Mouse (Mus musculus): ENCODE results near the gene Tex50. TPM values are rescaled to one million over a fixed set of nuclear protein-coding genes. Genes with fewer than 3 reads are reported as not detected.
"Not testable (repeated sequence)": the region's sequence is repeated elsewhere in the genome, so short reads cannot be mapped to it uniquely, and the experiment has no call there.

The Tex50 gene
- polyA plus RNA-seq (2015; fragmentation: Nextera tagmentation; extraction: Ambion mirVana) = 0.27 and 0.32 TPM in 2 replicates

DNA sequence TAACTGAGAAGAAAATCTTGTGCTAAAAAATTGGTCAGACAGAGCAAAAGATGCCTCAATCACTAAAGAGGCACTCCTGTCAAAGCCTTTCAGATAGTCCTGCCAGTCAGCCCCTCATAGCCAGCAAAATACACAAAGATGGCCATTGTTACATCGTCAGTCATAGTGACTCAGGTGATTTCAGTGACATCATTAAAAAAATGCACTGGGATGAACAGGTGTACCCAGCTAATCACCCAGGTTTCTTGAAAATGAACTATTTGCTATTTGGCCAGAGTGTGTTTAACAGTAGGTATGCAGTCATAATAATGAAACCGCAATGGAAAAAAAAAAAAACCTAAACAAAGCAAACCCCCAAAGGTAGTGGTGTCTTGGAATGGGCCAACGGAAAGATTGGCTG, at the start of gene Tex50:
TSS of gene Tex50 (minus strand) at position 101 of the 400 bp plus-strand sequence.
- Histone ChIP-seq H3K9ac (no peak within 1 kb of the TSS), H3K27ac (no peak within 1 kb of the TSS), H3K27me3 (no peaks in the 10 kb centered on the region), H3K9me3 (replicated peaks) (no peaks in the 10 kb centered on the region), H3K4me1 (no peaks in the 10 kb centered on the region), H3K4me2 (no peak within 1 kb of the TSS), H3K36me3 (no peaks in the 10 kb centered on the region), H3K4me3 (replicated peaks) (no peak within 1 kb of the TSS)
- WGBS = 88% methylated on average over 3 of the region's 3 CpGs
- ATAC-seq (replicated peaks; ENCODE audit: low FRiP score) = no peak

DNA sequence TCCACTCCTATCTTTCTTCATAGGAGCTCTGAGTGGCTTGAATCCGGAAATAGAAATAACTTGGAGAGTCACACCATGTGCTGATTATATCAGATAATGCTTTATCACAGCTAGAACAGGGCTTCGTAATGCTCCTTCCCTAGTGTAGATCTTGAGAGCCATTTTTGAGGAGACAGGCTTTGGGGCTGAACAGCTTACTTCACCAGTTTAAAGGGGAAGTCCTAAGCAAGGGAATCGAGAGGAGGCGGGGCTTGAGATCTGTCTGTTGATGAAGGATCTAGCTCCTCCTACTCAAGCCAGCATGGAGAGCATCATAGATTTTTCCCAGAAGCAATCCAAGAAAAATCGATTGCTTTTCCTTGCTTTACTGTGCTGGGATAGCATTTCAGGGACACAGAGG, 40.7 kb upstream of the Tex50 start:
- H3K27ac ChIP-seq = no peak overlapping the region
- no peaks in the 10 kb centered on the region for H3K36me3 ChIP-seq
- no peak overlapping the region for H3K4me3 ChIP-seq (replicated peaks)
- no peak overlapping the region for H3K4me2 ChIP-seq
- WGBS = 79% methylated on average over 5 of the region's 5 CpGs
- ATAC-seq (replicated peaks; ENCODE audit: low FRiP score) = no peak
- H3K27me3 ChIP-seq = no peaks in the 10 kb centered on the region
- H3K9me3 ChIP-seq (replicated peaks) = no peaks in the 10 kb centered on the region
- no peak overlapping the region for H3K9ac ChIP-seq
- peaks cover 6% of the 10 kb centered on the region for H3K4me1 ChIP-seq

DNA sequence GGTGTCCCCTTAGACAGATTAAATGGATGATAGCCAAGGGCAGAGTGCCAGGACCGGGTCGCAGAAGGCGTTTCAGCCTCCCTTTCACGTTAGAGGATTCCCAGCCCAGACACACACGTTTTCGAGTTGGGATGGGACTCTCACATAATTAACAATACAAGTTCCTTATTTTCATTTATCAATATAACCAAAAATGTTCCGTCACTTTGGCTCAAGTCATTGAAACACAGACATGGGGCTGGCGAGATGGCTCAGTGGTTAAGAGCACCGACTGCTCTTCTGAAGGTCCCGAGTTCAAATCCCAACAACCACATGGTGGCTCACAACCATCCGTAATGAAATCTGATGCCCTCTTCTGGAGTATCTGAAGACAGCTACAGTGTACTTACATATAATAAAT, 37.2 kb upstream of the Tex50 start:
- H3K4me1 ChIP-seq; H3K9me3 ChIP-seq (replicated peaks); H3K36me3 ChIP-seq; H3K27ac ChIP-seq; H3K9ac ChIP-seq; H3K27me3 ChIP-seq; ATAC-seq (replicated peaks; ENCODE audit: low FRiP score): not testable (repeated sequence)
- H3K4me3 ChIP-seq (replicated peaks) = peak overlapping the region; percentile 52
- 56% methylated on average over 11 of the region's 11 CpGs for WGBS
- peak overlapping the region; percentile 65 for H3K4me2 ChIP-seq

DNA sequence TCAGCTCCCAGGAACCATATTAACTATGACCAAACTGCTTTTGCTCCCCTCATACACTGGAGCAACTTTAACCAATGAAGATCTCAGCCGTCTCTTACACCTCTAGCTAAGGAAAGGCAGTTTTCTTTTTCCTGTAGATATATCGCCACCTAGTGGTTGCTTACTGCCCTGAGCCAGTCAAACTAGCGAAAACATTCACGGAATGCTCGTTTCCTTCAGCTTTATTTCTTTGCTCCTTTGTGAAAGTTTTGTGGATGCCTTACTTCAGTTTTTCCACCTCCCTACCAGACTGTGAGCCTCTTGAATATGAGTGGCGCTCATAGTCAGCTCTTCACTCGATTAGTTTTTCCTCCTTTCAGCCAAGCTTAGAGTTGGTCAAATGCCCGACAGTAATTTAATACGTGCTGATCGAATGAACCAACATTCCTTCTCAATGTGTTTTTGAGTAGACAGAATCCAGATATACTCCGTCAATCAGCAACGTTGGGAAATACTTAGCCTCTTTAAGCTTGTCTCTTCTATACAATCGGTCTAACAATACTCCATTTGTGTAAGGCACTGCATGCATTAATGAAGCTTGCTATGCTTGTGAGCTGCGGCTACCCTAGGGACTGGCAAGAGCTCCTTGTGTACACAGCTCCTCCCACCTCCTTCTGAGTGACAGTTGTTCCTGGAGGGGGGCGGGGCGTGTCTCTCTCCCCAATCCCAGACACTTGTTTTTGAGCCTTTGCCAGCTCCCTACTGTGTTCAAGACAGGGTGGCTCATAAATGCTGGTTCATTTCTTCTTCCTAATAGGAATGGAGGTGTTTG, 36.6 kb upstream of the Tex50 start:
- Histone ChIP-seq H3K27ac (peak overlapping the region; percentile 61), H3K4me3 (replicated peaks) (peak overlapping the region; percentile 52), H3K9me3 (replicated peaks) (no peaks in the 10 kb centered on the region), H3K4me1 (peaks cover 6% of the 10 kb centered on the region), H3K9ac (peak overlapping the region; percentile 50), H3K27me3 (no peaks in the 10 kb centered on the region), H3K4me2 (peak overlapping the region; percentile 65), H3K36me3 (no peaks in the 10 kb centered on the region)
- under 1% methylated on average over 16 of the region's 16 CpGs for WGBS
- peak; percentile 97 for ATAC-seq (replicated peaks; ENCODE audit: low FRiP score)

DNA sequence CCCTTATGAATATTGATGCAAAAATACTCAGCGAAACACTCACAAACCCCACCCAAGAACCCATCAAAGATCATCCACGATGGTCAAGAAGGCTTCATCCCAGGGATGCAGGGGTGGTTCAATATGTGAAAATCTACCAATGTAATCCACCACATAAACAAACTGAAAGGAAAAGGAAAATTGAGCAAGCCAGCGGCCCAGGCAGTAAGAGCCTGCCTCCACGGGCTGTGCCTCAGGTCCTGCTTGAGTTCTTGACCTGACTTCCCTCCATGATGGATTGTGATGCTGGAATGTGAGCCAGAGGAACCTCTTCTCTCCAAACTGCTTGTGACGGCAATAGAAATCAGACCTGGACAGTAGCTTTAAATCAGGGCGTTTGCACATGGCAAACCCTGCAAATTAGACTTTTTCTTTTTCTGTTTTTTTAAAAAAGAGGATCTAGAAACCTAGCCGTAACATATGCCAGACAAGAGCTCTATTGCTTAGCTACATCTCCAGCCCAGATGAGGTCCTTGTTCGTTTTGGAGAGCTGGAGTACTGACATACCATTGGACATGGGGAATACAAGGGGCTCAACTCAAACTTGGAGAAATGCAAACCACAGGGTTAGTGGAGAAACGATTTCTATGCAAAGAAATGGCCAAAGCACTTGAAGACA, 31.3 kb upstream of the Tex50 start:
- Histone ChIP-seq H3K27ac (no peak overlapping the region), H3K36me3 (no peaks in the 10 kb centered on the region), H3K4me2 (no peak overlapping the region), H3K4me3 (replicated peaks) (no peak overlapping the region), H3K9me3 (replicated peaks) (no peaks in the 10 kb centered on the region), H3K4me1 (0 out of 2 replicates have a peak, but pooled peaks cover 3% of the 10 kb centered on the region), H3K9ac (no peak overlapping the region), H3K27me3 (no peaks in the 10 kb centered on the region)
- no peak for ATAC-seq (replicated peaks; ENCODE audit: low FRiP score)
- 73% methylated on average over 9 of the region's 9 CpGs for WGBS

DNA sequence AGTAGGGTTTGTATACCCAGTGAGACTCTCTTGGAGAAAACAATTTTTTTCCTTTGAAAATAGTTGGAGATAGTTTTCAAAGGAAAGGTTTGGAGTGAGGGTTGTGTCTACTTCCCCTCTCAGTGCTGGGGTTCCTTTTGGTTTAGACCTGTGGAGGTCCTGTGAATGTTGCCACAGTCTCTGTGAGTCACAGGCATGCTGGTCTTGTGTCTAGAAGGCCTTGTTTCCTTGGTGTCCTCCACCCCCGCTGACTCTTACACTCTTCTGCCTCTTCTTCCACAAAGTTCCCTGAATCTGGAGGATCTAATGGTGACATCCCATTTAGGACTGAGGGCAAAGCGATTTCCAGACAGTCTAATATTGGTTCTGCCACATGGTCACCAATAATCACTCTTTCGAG, 26.3 kb upstream of the Tex50 start:
- no peaks in the 10 kb centered on the region for H3K36me3 ChIP-seq
- H3K9me3 ChIP-seq (replicated peaks) = no peaks in the 10 kb centered on the region
- H3K27me3 ChIP-seq = no peaks in the 10 kb centered on the region
- H3K9ac ChIP-seq = no peak overlapping the region
- H3K4me3 ChIP-seq (replicated peaks) = no peak overlapping the region
- WGBS = 85% methylated on average over 3 of the region's 3 CpGs
- no peak overlapping the region for H3K4me2 ChIP-seq
- no peaks in the 10 kb centered on the region for H3K4me1 ChIP-seq
- no peak overlapping the region for H3K27ac ChIP-seq
- ATAC-seq (replicated peaks; ENCODE audit: low FRiP score) = no peak

DNA sequence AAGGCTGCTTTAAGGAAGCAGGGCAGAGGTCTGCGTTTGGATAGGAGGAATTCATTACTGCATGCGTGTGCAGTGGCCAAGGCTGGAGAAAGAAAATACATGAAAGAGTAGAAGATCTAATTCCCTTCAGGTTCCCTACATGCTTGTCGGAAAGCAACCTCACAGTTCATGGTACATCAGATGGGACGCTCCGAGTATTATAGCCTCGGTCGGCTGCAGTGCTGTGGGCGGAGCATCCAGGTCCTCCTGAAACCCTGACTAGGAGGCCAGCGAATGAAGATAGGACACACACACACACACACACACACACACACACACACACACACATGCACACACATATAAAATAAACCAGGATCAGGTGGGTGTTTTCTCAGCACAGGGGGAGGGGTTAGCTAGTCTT, 24.6 kb upstream of the Tex50 start:
- no peaks in the 10 kb centered on the region for H3K27me3 ChIP-seq
- no peak overlapping the region for H3K9ac ChIP-seq
- H3K4me3 ChIP-seq (replicated peaks) = 0 out of 2 replicates have a peak overlapping the region, but pooled peaks have one; percentile 12
- H3K27ac ChIP-seq = no peak overlapping the region
- 41% methylated on average over 9 of the region's 9 CpGs for WGBS
- peak overlapping the region; percentile 51 for H3K4me2 ChIP-seq
- ATAC-seq (replicated peaks; ENCODE audit: low FRiP score) = no peak
- H3K36me3 ChIP-seq = no peaks in the 10 kb centered on the region
- no peaks in the 10 kb centered on the region for H3K4me1 ChIP-seq
- H3K9me3 ChIP-seq (replicated peaks) = no peaks in the 10 kb centered on the region

DNA sequence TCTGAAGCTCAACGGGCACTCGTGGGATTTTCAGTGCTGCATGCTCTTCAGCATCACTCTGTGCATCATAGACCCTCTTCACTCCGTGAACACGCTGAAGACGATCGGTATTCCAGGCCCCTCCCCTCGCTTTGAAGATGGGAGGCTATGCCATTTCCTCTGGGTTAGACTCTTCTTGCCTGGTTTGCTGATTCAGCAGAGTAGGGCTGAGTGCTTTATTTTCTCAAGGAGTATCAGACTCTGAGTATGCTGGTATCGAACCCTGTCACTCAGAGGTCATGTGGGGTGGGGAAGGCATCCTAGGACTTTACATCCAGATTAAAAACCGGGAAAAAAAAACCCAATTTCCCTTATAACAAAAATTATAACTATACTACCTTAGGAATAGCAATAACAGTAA, 23.3 kb upstream of the Tex50 start:
- H3K4me2 ChIP-seq = no peak overlapping the region
- no peak overlapping the region for H3K9ac ChIP-seq
- H3K36me3 ChIP-seq = no peaks in the 10 kb centered on the region
- no peak overlapping the region for H3K4me3 ChIP-seq (replicated peaks)
- WGBS = 80% methylated on average over 9 of the region's 9 CpGs
- no peaks in the 10 kb centered on the region for H3K9me3 ChIP-seq (replicated peaks)
- no peaks in the 10 kb centered on the region for H3K4me1 ChIP-seq
- H3K27ac ChIP-seq = no peak overlapping the region
- no peak for ATAC-seq (replicated peaks; ENCODE audit: low FRiP score)
- H3K27me3 ChIP-seq = no peaks in the 10 kb centered on the region

DNA sequence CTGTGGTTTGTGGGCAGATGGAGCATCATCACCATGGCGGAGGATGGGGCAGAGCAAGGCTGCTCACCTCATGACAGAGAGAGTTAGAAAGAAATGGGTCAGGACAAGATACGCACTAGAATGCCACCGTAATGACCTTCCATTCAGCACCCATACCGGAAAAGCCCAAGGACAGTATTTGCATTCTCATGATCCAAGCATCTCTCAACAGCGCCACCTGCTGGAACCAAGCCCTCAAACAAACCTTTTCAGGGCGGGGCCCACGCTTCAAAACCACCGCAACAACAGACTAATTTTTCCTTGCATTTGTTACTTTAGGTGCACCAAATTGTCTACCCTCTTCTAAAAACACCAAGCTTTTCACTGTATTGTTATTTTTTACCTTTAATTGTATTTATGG, 21.6 kb upstream of the Tex50 start:
- no peaks in the 10 kb centered on the region for H3K9me3 ChIP-seq (replicated peaks)
- H3K36me3 ChIP-seq = no peaks in the 10 kb centered on the region
- H3K27me3 ChIP-seq = no peaks in the 10 kb centered on the region
- WGBS = 65% methylated on average over 8 of the region's 8 CpGs
- ATAC-seq (replicated peaks; ENCODE audit: low FRiP score) = no peak
- H3K9ac ChIP-seq = no peak overlapping the region
- no peak overlapping the region for H3K4me3 ChIP-seq (replicated peaks)
- no peak overlapping the region for H3K4me2 ChIP-seq
- no peaks in the 10 kb centered on the region for H3K4me1 ChIP-seq
- H3K27ac ChIP-seq = no peak overlapping the region

DNA sequence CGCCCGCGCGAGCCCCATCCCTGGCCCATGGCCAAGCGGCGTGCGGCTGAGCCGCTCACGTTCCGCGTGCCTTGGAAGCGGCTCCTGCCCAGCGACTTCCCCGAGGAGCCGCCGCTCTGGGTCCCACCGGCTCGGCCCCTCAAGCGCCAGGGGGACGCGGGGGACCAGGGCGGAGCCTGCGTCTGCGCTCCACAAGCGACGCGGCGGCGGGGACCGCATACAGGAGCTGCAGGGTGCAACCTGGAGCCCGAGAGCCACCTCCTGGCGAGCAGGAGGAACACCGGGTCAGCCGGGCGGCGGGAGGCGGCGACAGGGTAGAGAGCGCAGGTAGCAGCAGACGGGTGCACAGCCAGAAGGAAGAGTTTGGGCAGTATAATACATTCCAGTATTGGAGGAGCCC, 11.5 kb upstream of the Tex50 start:
- WGBS = under 1% methylated on average over 40 of the region's 40 CpGs
- Histone ChIP-seq H3K27ac (no peak overlapping the region), H3K9ac (peak overlapping the region; percentile 53), H3K27me3 (peaks cover 38% of the 10 kb centered on the region), H3K36me3 (no peaks in the 10 kb centered on the region), H3K4me2 (peak overlapping the region; percentile 84), H3K4me3 (replicated peaks) (peak overlapping the region; percentile 54), H3K4me1 (peaks cover 7% of the 10 kb centered on the region; the same call in 1 of the 2 replicates), H3K9me3 (replicated peaks) (no peaks in the 10 kb centered on the region)
- ATAC-seq (replicated peaks; ENCODE audit: low FRiP score) = peak; percentile 97

DNA sequence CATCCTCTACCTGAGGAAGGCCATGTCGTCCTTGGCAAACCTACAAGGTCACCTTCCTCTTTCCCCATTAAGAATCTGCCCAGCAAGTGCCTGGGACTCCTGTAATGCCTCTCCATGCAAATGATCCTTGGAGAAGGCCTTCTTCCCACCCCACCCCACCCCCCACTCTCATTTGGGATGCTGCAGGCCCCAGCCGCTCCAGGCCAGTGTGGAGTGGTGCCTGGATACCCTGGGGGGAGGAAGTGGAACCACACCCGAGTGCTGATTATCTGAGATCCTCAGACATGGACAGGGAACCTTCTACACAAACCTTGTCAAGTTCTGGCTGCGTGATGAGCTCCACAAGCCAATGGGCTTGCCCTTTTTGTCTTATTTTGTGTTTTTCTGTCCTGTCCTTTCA, 1.2 kb upstream of the Tex50 start:
- 79% methylated on average over 4 of the region's 4 CpGs for WGBS
- Histone ChIP-seq H3K27ac (no peak overlapping the region), H3K9ac (no peak overlapping the region), H3K36me3 (no peaks in the 10 kb centered on the region), H3K4me3 (replicated peaks) (no peak overlapping the region), H3K4me1 (no peaks in the 10 kb centered on the region), H3K27me3 (no peaks in the 10 kb centered on the region), H3K4me2 (no peak overlapping the region), H3K9me3 (replicated peaks) (no peaks in the 10 kb centered on the region)
- ATAC-seq (replicated peaks; ENCODE audit: low FRiP score) = no peak

DNA sequence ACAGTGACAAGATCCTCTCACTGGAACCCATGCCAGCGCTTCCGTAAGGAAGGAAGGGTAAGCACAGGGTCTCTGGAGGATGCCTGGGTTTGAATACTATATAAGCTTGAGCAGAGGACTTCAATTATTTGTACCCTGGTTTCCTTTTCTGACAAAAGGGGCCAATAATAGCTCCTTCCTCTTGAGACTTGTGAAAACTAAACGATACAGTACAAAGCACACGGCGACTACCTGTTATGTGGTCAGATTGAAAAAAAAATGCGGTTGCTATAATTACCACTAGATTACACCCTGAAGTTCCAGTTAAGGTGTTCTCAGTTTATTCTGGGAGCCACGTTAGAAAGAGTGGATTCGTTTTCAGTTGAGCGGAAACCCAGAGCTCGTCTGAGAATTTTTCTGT, 2.6 kb downstream of the Tex50 start:
- H3K4me3 ChIP-seq (replicated peaks) = no peak overlapping the region
- no peak for ATAC-seq (replicated peaks; ENCODE audit: low FRiP score)
- no peak overlapping the region for H3K27ac ChIP-seq
- H3K36me3 ChIP-seq = no peaks in the 10 kb centered on the region
- H3K4me2 ChIP-seq = no peak overlapping the region
- H3K9ac ChIP-seq = no peak overlapping the region
- 87% methylated on average over 10 of the region's 10 CpGs for WGBS
- no peaks in the 10 kb centered on the region for H3K9me3 ChIP-seq (replicated peaks)
- H3K4me1 ChIP-seq = no peaks in the 10 kb centered on the region
- no peaks in the 10 kb centered on the region for H3K27me3 ChIP-seq

All from kidney, embryonic 15.5 days (tissue).